Mouse (Mus musculus) retina, embryonic 14.5 days (tissue): ENCODE data around the gene Aadacl3.

Experiments
- DNase-seq: peaks from one replicate; pipeline ENCODE4 v3.0.0-alpha.2; 2015; ENCODE audit warnings: low spot score

Aadacl3 gene

DNA sequence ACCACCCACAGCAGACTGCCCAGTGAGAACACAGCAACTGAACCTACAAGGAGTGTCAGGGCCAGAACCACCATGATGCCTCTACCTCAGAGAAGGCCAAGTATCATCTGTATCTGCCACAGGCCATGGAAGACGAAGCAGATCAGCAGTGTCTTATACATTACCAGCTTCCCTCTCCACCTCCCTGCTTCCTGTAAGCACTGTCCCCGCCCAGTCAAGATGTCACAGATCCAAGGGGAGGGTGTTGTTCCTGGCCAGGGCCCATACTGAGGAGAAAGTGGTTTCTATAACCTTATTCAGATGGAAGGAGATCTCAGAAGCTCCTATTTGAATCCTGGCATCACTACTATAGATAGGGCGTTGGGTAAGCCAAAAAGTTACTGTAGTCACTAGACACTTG, at the start of gene Aadacl3:
Gene Aadacl3 (minus strand): TSS at position 101 of the 400 bp plus-strand sequence.
- no peak for DNase-seq

DNA sequence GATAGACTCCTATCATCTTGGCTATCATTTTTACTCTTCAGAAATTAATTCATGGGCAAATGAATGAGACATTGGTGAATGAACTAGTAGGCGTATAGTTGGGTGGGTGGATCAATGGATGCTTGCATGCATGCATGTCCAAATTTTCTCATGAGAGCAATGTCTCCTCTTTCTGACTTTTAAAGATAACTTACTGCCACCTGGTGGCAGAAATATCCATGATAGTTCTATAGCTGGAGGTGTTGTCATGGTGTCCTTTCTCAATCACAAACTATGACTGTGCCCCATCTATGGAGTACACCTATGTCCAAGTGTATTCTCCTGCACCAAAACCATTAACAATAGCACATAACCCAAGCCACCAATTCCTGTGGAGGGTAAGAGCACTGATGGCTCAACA, 43.0 kb upstream of the Aadacl3 start:
- DNase-seq: no peak

- DNase-seq: no peak
Observed at GRCm38 (mm10) chr4:144493331-144493730, 29.8 kb upstream of the Aadacl3 start.

DNA sequence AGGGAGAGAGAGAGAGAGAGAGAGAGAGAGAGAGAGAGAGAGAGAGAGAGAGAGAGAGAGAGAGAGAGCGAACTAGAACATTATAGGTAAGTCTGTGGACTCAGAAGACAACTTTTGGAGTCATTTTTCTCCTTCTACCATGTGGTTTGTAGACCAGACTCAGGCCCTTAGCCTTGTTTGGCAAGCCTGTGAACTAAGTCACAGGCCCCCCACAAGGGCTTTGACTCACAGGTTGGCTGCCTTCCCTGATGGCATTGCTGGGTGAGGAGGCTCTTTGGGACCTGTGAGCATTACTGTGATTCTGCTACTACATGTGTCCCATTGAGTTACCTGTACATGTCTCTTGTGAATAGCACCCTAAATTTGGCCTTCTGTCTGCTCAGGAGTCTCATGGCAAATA, 4.5 kb upstream of the Aadacl3 start:
- no peak for DNase-seq

GRCm38 (mm10) chr4:144465206-144465605, 1.6 kb upstream of the Aadacl3 start:
- DNase-seq: no peak

GRCm38 (mm10) chr4:144453217-144453616, 10.3 kb downstream of the Aadacl3 start, which contains the start of gene Gm9944:
Gm9944 (minus strand) TSS chr4:144453317.
- no peak for DNase-seq

- DNase-seq: no peak
Observed at GRCm38 (mm10) chr4:144448546-144448945, 15.0 kb downstream of the Aadacl3 start.

- DNase-seq: no peak
Observed at GRCm38 (mm10) chr4:144441582-144441981, 22.0 kb downstream of the Aadacl3 start.

DNA sequence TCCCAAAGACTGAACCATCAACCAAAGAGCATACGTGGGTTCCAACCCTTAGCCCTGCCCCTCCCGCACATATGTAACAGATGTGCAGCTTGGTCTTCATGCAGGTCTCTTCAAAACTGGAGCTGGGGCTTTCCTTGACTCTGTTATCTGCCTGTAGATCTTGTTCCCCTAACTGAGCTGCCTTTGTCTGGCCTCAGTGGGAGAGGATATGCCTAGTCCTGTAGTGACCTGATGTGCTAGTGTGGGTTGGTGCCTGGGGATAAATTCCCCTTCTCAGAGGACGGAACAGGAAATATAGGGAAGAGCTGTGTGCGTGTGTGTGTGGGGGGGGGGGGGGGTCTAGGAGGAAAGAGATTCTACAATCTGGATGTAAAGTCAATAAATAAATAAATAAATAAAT, 22.5 kb downstream of the Aadacl3 start:
- DNase-seq: no peak

DNA sequence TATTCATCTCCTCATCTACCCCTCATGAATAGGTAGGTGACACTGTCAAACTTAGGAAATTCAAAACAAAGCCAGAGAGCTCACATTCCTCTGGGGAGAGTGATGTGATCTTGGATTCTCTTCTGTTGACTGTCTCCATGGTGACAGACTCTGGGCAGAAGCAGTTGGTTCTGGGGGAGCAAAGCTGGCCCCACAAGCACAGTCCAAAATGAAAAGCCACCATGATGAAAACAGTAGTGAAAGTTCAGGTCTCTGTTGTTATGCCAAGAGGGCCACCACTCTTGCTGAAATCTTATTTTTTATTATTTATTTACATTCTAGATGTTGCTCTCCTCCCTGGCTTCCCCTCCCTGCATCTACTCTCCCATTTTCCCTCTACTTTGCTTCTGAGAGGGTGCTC, 24.9 kb downstream of the Aadacl3 start, which contains the start of gene 1700012P22Rik:
Gene 1700012P22Rik (minus strand): TSS at position 101 of the 400 bp plus-strand sequence.
- DNase-seq: no peak

DNA sequence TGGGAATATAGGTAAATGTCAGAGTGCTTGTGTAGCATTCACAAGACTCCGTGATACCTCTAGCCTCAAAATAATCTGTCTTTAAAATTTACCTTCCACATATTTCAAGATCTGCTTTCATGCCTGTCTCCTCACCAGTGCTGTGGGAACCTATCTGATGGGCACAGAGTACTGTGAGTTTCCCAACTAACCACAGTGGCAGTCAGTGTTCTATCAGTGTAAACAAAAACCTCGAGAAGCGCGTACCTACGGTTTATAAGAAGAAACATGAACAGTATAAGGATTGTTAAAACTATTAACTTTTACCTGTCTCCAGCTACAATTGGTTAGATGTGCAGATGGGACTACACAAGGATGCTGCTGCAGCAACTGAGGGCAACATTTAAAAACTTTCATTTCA, 30.3 kb downstream of the Aadacl3 start:
- no peak for DNase-seq

DNA sequence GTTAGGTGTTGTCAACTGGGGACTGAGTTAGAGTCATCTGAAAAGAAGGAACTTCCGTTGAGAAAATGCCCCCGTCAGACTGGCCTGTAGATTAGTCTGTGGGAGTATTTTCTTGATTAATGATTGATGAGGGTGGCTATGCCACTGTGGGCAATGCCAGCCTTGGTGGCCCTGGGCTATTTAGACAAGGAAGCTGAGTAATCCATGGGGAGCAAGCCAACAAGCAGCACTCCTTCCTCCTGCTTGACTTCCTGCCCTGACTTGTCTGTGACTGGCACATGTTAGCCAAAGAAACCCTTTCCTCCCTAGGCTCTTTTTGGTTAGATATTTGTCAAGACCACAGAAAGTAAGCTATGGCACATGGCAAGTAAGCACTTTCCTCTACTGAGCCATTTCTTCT, 32.8 kb downstream of the Aadacl3 start:
- no peak for DNase-seq

DNA sequence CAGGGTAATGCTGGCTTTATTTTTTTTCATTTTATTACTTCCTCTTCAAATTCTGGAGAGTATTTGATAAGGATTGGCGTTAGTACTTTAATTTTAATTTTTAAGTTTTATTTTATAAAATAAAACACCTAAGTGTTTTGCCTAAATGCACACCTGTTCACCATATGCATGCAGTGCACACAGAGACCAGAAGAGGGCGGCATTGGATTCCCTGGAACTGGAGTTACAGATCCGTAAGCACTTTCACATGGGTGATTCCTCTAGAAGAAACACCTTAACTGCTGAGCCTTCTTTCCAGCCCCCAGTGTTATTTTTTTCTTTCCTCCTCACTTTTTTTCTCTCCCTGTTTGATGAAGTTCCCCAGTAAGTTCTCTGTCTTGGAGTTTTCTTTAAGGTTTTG, 34.7 kb downstream of the Aadacl3 start:
- DNase-seq: peak; percentile 45

GRCm38 (mm10) chr4:144424590-144424989, 39.0 kb downstream of the Aadacl3 start:
- DNase-seq: no peak

DNA sequence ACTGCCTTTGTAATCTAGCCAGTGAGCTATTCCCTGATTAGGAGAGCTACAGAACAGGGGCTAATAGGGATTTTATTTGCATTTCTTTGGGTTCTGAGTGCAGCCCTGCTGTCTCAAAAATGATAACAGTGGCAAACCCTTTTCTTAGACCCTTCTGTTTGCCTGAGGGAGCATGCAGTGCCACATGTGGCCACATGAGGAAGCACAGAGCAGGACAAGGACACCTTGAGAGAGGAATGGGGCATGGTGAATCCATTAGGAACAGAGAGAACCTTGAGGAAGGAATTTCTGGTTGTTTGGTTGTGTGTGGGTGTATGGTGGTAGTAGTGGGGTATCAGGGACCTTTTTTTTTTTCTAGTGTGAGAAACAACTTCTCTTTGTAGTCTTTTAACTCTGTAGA, 42.9 kb downstream of the Aadacl3 start:
- no peak for DNase-seq

GRCm38 (mm10) chr4:144408290-144408689, 55.3 kb downstream of the Aadacl3 start, which contains the start of gene Pramef12:
Pramef12 (minus strand) TSS chr4:144408464.
- DNase-seq: no peak

- no peak for DNase-seq
Observed at GRCm38 (mm10) chr4:144406261-144406660, 57.3 kb downstream of the Aadacl3 start.

- peak; percentile 24 for DNase-seq
Observed at GRCm38 (mm10) chr4:144404456-144405086, 59.0 kb downstream of the Aadacl3 start.
